Mouse (Mus musculus): ENCODE data around the gene 2310033P09Rik. TPM values are rescaled to one million over a fixed set of nuclear protein-coding genes. Genes with fewer than 3 reads are reported as not detected.

The 2310033P09Rik gene
- polyA plus RNA-seq, 1 experiment from 2014 or later, result 36.6 TPM

GRCm38 (mm10) chr11:59185490-59185889 lies 22.6 kb upstream of the 2310033P09Rik start:
- no peak for DNase-seq (ENCODE audit: low spot score)

GRCm38 (mm10) chr11:59187706-59188105 lies 20.4 kb upstream of the 2310033P09Rik start:
- Histone ChIP-seq H3K27ac (ENCODE audit: low read depth, low read length) (no peak overlapping the region), H3K36me3 (ENCODE audit: control insufficient read depth, insufficient read depth, low read length) (no peaks in the 10 kb centered on the region; the same call in 1 of the 2 replicates), H3K4me2 (ENCODE audit: low read depth, low read length, severe bottlenecking) (no peak overlapping the region), H3K4me3 (ENCODE audit: low read depth, low read length) (no peak overlapping the region), H3K9me3 (ENCODE audit: control insufficient read depth, low read length) (no peaks in the 10 kb centered on the region), H3K9ac (ENCODE audit: low read length) (no peak overlapping the region), H3K4me1 (replicated peaks; ENCODE audit: control insufficient read depth, insufficient read depth, low read length) (peaks cover under 1% of the 10 kb centered on the region; the same call in 1 of the 2 replicates), H3K27me3 (ENCODE audit: control insufficient read depth, insufficient read depth, low read length) (no peaks in the 10 kb centered on the region)
- ATAC-seq (replicated peaks; ENCODE audit: low FRiP score) (no peak), DNase-seq (ENCODE audit: low spot score) (no peak)
- WGBS, result 91% methylated on average over 6 of the region's 6 CpGs

More at GRCm38 (mm10) chr11:59185490-59185889, 22.6 kb upstream of the 2310033P09Rik start:
- no peaks in the 10 kb centered on the region; the same call in 1 of the 2 replicates for H3K36me3 ChIP-seq (ENCODE audit: control insufficient read depth, insufficient read depth, low read length)
- 82% methylated on average over 5 of the region's 5 CpGs for WGBS
- H3K27me3 ChIP-seq (ENCODE audit: control insufficient read depth, insufficient read depth, low read length), result no peaks in the 10 kb centered on the region
- no peak overlapping the region for H3K27ac ChIP-seq (ENCODE audit: low read depth, low read length)
- no peak overlapping the region for H3K4me2 ChIP-seq (ENCODE audit: low read depth, low read length, severe bottlenecking)
- no peak overlapping the region for H3K9ac ChIP-seq (ENCODE audit: low read length)
- H3K9me3 ChIP-seq (ENCODE audit: control insufficient read depth, low read length), result no peaks in the 10 kb centered on the region
- H3K4me1 ChIP-seq (replicated peaks; ENCODE audit: control insufficient read depth, insufficient read depth, low read length), result 0 out of 2 replicates have a peak, but pooled peaks cover 2% of the 10 kb centered on the region
- ATAC-seq (replicated peaks; ENCODE audit: low FRiP score), result no peak
- no peak overlapping the region for H3K4me3 ChIP-seq (ENCODE audit: low read depth, low read length)

- Histone ChIP-seq H3K4me3 (ENCODE audit: low read depth, low read length) (peak overlapping the region; percentile 63), H3K4me2 (ENCODE audit: low read depth, low read length, severe bottlenecking) (peak overlapping the region; percentile 88), H3K9ac (ENCODE audit: low read length) (peak overlapping the region; percentile 77), H3K36me3 (ENCODE audit: control insufficient read depth, insufficient read depth, low read length) (no peaks in the 10 kb centered on the region), H3K27ac (ENCODE audit: low read depth, low read length) (peak overlapping the region; percentile 70), H3K27me3 (ENCODE audit: control insufficient read depth, insufficient read depth, low read length) (no peaks in the 10 kb centered on the region), H3K9me3 (ENCODE audit: control insufficient read depth, low read length) (no peaks in the 10 kb centered on the region), H3K4me1 (replicated peaks; ENCODE audit: control insufficient read depth, insufficient read depth, low read length) (no peaks in the 10 kb centered on the region; the same call in 1 of the 2 replicates)
- ATAC-seq (replicated peaks; ENCODE audit: low FRiP score), result peak; percentile 95
- WGBS, result 0% methylated on average over 58 of the region's 59 CpGs
- peak; percentile 91 for DNase-seq (ENCODE audit: low spot score)
Observed at GRCm38 (mm10) chr11:59191231-59192058, 16.7 kb upstream of the 2310033P09Rik start.

DNA sequence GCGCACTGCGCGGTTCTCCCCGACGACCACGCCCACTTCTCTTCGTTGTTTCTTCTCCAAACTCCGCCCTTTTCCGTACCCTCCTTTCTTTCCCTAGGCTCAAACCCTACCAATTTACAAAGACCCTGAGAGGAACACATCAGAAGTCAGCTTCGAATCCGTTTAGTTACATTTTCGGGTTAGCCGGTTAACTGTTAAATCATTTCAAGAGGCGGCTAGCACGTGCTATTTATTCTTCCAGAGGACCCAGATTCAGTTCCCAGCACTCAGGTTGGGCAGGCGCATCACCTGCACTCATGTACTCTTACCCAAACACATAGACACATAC lies 16.1 kb upstream of the 2310033P09Rik start, which contains the start of gene Guk1:
Gene Guk1, minus strand, starts transcription at position 154 of the 328 bp plus-strand sequence.
- no peaks in the 10 kb centered on the region; the same call in 1 of the 2 replicates for H3K4me1 ChIP-seq (replicated peaks; ENCODE audit: control insufficient read depth, insufficient read depth, low read length)
- peak within 1 kb of the TSS; percentile 77 for H3K9ac ChIP-seq (ENCODE audit: low read length)
- DNase-seq (ENCODE audit: low spot score) (no peak), ATAC-seq (replicated peaks; ENCODE audit: low FRiP score) (peak; percentile 45; the same call in 1 of the 2 replicates)
- H3K4me2 ChIP-seq (ENCODE audit: low read depth, low read length, severe bottlenecking), result peak within 1 kb of the TSS; percentile 88
- no peaks in the 10 kb centered on the region for H3K27me3 ChIP-seq (ENCODE audit: control insufficient read depth, insufficient read depth, low read length)
- H3K27ac ChIP-seq (ENCODE audit: low read depth, low read length), result peak within 1 kb of the TSS; percentile 70
- H3K9me3 ChIP-seq (ENCODE audit: control insufficient read depth, low read length), result no peaks in the 10 kb centered on the region
- peak within 1 kb of the TSS; percentile 63 for H3K4me3 ChIP-seq (ENCODE audit: low read depth, low read length)
- WGBS, result 7% methylated on average over 16 of the region's 16 CpGs
- no peaks in the 10 kb centered on the region for H3K36me3 ChIP-seq (ENCODE audit: control insufficient read depth, insufficient read depth, low read length)

- no peak overlapping the region for H3K9ac ChIP-seq (ENCODE audit: low read length)
- DNase-seq (ENCODE audit: low spot score), result no peak
- H3K27me3 ChIP-seq (ENCODE audit: control insufficient read depth, insufficient read depth, low read length), result no peaks in the 10 kb centered on the region
- H3K36me3 ChIP-seq (ENCODE audit: control insufficient read depth, insufficient read depth, low read length), result no peaks in the 10 kb centered on the region
- no peaks in the 10 kb centered on the region for H3K9me3 ChIP-seq (ENCODE audit: control insufficient read depth, low read length)
- ATAC-seq (replicated peaks; ENCODE audit: low FRiP score), result no peak
- H3K4me1 ChIP-seq (replicated peaks; ENCODE audit: control insufficient read depth, insufficient read depth, low read length), result no peaks in the 10 kb centered on the region; the same call in 1 of the 2 replicates
- no peak overlapping the region for H3K27ac ChIP-seq (ENCODE audit: low read depth, low read length)
- no peak overlapping the region for H3K4me3 ChIP-seq (ENCODE audit: low read depth, low read length)
- H3K4me2 ChIP-seq (ENCODE audit: low read depth, low read length, severe bottlenecking), result no peak overlapping the region
Observed at GRCm38 (mm10) chr11:59196230-59196629, 11.9 kb upstream of the 2310033P09Rik start.

- H3K9ac ChIP-seq (ENCODE audit: low read length), result peak overlapping the region; percentile 72
- ATAC-seq (replicated peaks; ENCODE audit: low FRiP score) (no peak), DNase-seq (ENCODE audit: low spot score) (no peak)
- peak overlapping the region; percentile 82 for H3K4me3 ChIP-seq (ENCODE audit: low read depth, low read length)
- WGBS, result 34% methylated on average over 16 of the region's 16 CpGs
- no peak overlapping the region for H3K27ac ChIP-seq (ENCODE audit: low read depth, low read length)
- peaks cover 2% of the 10 kb centered on the region; the same call in 1 of the 2 replicates for H3K36me3 ChIP-seq (ENCODE audit: control insufficient read depth, insufficient read depth, low read length)
- peaks cover 5% of the 10 kb centered on the region; the same call in 1 of the 2 replicates for H3K4me1 ChIP-seq (replicated peaks; ENCODE audit: control insufficient read depth, insufficient read depth, low read length)
- peak overlapping the region; percentile 82 for H3K4me2 ChIP-seq (ENCODE audit: low read depth, low read length, severe bottlenecking)
- H3K9me3 ChIP-seq (ENCODE audit: control insufficient read depth, low read length), result no peaks in the 10 kb centered on the region
- no peaks in the 10 kb centered on the region for H3K27me3 ChIP-seq (ENCODE audit: control insufficient read depth, insufficient read depth, low read length)
Observed at GRCm38 (mm10) chr11:59201216-59202002, 6.7 kb upstream of the 2310033P09Rik start.

GRCm38 (mm10) chr11:59202081-59202995 lies 5.8 kb upstream of the 2310033P09Rik start, which contains the start of gene Mrpl55:
TSS of gene Mrpl55 (plus strand) at chr11:59202486.
- Histone ChIP-seq H3K4me2 (ENCODE audit: low read depth, low read length, severe bottlenecking) (peak within 1 kb of the TSS; percentile 82), H3K4me3 (ENCODE audit: low read depth, low read length) (peak within 1 kb of the TSS; percentile 82), H3K27ac (ENCODE audit: low read depth, low read length) (no peak within 1 kb of the TSS), H3K4me1 (replicated peaks; ENCODE audit: control insufficient read depth, insufficient read depth, low read length) (peaks cover 5% of the 10 kb centered on the region; the same call in 1 of the 2 replicates), H3K27me3 (ENCODE audit: control insufficient read depth, insufficient read depth, low read length) (no peaks in the 10 kb centered on the region), H3K36me3 (ENCODE audit: control insufficient read depth, insufficient read depth, low read length) (peaks cover 2% of the 10 kb centered on the region; the same call in 1 of the 2 replicates), H3K9me3 (ENCODE audit: control insufficient read depth, low read length) (no peaks in the 10 kb centered on the region), H3K9ac (ENCODE audit: low read length) (peak within 1 kb of the TSS; percentile 72)
- WGBS, result under 1% methylated on average over 63 of the region's 63 CpGs
- ATAC-seq (replicated peaks; ENCODE audit: low FRiP score) (peak; percentile 94), DNase-seq (ENCODE audit: low spot score) (peak; percentile 96)
